21 mouse cellular contexts compared by ENCODE assay signal in genomic region chr1:166923713-166923975, GRCm38 (mm10).
A peak's percentile ranks its signal among the peaks of the same experiment; 100 is the strongest.
DNase-seq lines count a peak whose midpoint lies in the region; ATAC-seq and TF ChIP-seq lines count a peak whose summit lies in the region.
"Had no signal": no experiment of that assay in that cellular context is flagged by ENCODE, and none has a peak within 500 bp of the region (broad histone marks: within the 10 kb centered on the region; RNA-seq: fewer than 3 reads in every experiment).

No protein-coding gene starts in this region.

- peak overlapping the region; percentile 47 for H3K4me2 ChIP-seq in hindbrain, embryonic 15.5 days
- H3K4me2 ChIP-seq in hindbrain, postnatal 0 days (ENCODE audit: low read depth, low read length), result no peak overlapping the region
- H3K4me2 ChIP-seq in midbrain, embryonic 16.5 days (ENCODE audit: low read length), result no peak overlapping the region
- no peak overlapping the region for H3K4me2 ChIP-seq in midbrain, embryonic 14.5 days (ENCODE audit: low read length)
- H3K4me2 ChIP-seq in neural tube, embryonic 15.5 days, result peak overlapping the region; percentile 51
- H3K4me2 ChIP-seq: embryonic facial prominence, embryonic 12.5 days; forebrain, embryonic 15.5 days; heart, embryonic 12.5 days had no signal

- ATAC-seq in hindbrain, embryonic 15.5 days (ENCODE audit: low FRiP score, low read depth), result no peak
- no peak for ATAC-seq in hindbrain, postnatal 0 days
- no peak for ATAC-seq in midbrain, embryonic 16.5 days
- no peak for ATAC-seq in midbrain, embryonic 14.5 days (ENCODE audit: low FRiP score, low TSS enrichment)
- no peak; the same call in 1 of the 2 replicates for ATAC-seq in neural tube, embryonic 15.5 days (ENCODE audit: low FRiP score)
- ATAC-seq: activated CD4-positive, CD25-positive, alpha-beta regulatory T cell, adult 4 months; CD4-positive, CD25-positive, alpha-beta regulatory T cell, adult 4 months; forebrain, embryonic 15.5 days; Patski had no signal

- peak; percentile 22 for DNase-seq in heart, adult 11 months
- no peak for DNase-seq in heart, adult 8-10 months (ENCODE audit: low spot score)
- no peak for DNase-seq in hindbrain, postnatal 0 days (ENCODE audit: low spot score)
- no peak for DNase-seq in midbrain, embryonic 14.5 days
- no peak for DNase-seq in heart, postnatal 36 days
- DNase-seq: adrenal gland, postnatal 14 days; B cell, adult 2 months; cerebellum, adult 11-12 months; cerebellum, adult 9-10 months; cerebellum, postnatal 25 days; heart, adult 2 months had no signal

- H3K4me3 ChIP-seq in hindbrain, embryonic 15.5 days, result no peak overlapping the region
- H3K4me3 ChIP-seq in hindbrain, postnatal 0 days (ENCODE audit: low read length), result no peak overlapping the region
- no peak overlapping the region for H3K4me3 ChIP-seq in midbrain, embryonic 16.5 days (ENCODE audit: low read depth, low read length)
- no peak overlapping the region for H3K4me3 ChIP-seq in midbrain, embryonic 14.5 days (replicated peaks; ENCODE audit: low read depth, low read length)
- no peak overlapping the region for H3K4me3 ChIP-seq in neural tube, embryonic 15.5 days (replicated peaks)
- H3K4me3 ChIP-seq: embryonic facial prominence, embryonic 12.5 days; forebrain, embryonic 15.5 days; heart, adult 2 months; heart, embryonic 12.5 days had no signal

- peak overlapping the region; percentile 36; the same call in 1 of the 2 replicates for H3K27ac ChIP-seq in hindbrain, embryonic 15.5 days (replicated peaks)
- H3K27ac ChIP-seq in hindbrain, postnatal 0 days, result no peak overlapping the region
- H3K27ac ChIP-seq in midbrain, embryonic 16.5 days (ENCODE audit: low read length), result peak overlapping the region; percentile 58; the same call in 1 of the 2 replicates
- H3K27ac ChIP-seq in midbrain, embryonic 14.5 days (replicated peaks; ENCODE audit: low read depth, low read length), result no peak overlapping the region; the same call in 1 of the 2 replicates
- H3K27ac ChIP-seq in neural tube, embryonic 15.5 days (replicated peaks), result peak overlapping the region; percentile 79
- H3K27ac ChIP-seq: embryonic facial prominence, embryonic 12.5 days; forebrain, embryonic 15.5 days; heart, adult 2 months had no signal

- H3K36me3 ChIP-seq in hindbrain, embryonic 15.5 days, result no peaks in the 10 kb centered on the region
- no peaks in the 10 kb centered on the region for H3K36me3 ChIP-seq in hindbrain, postnatal 0 days (ENCODE audit: insufficient read depth, low read length)
- H3K36me3 ChIP-seq in midbrain, embryonic 16.5 days (ENCODE audit: control insufficient read depth, insufficient read depth, low read length), result no peaks in the 10 kb centered on the region
- H3K36me3 ChIP-seq in midbrain, embryonic 14.5 days (ENCODE audit: control insufficient read depth, insufficient read depth, low read length), result no peaks in the 10 kb centered on the region
- H3K36me3 ChIP-seq in neural tube, embryonic 15.5 days, result no peaks in the 10 kb centered on the region
- H3K36me3 ChIP-seq: embryonic facial prominence, embryonic 12.5 days; forebrain, embryonic 15.5 days; G1E; heart, embryonic 12.5 days had no signal

- H3K27me3 ChIP-seq in hindbrain, embryonic 15.5 days, result no peaks in the 10 kb centered on the region
- H3K27me3 ChIP-seq in hindbrain, postnatal 0 days (ENCODE audit: insufficient read depth, low read length), result no peaks in the 10 kb centered on the region
- H3K27me3 ChIP-seq in midbrain, embryonic 16.5 days (ENCODE audit: control insufficient read depth, insufficient read depth, low read depth, low read length), result no peaks in the 10 kb centered on the region
- H3K27me3 ChIP-seq in midbrain, embryonic 14.5 days (ENCODE audit: control insufficient read depth, insufficient read depth, low read length), result no peaks in the 10 kb centered on the region
- no peaks in the 10 kb centered on the region for H3K27me3 ChIP-seq in neural tube, embryonic 15.5 days (replicated peaks)
- H3K27me3 ChIP-seq: embryonic facial prominence, embryonic 12.5 days; forebrain, embryonic 15.5 days; heart, embryonic 12.5 days; Patski had no signal

- 37% methylated on average over 3 of the region's 3 CpGs for WGBS in hindbrain, embryonic 15.5 days
- WGBS in hindbrain, postnatal 0 days, result 33% methylated on average over 3 of the region's 3 CpGs
- WGBS in midbrain, embryonic 16.5 days, result 39% methylated on average over 3 of the region's 3 CpGs
- WGBS in midbrain, embryonic 14.5 days, result 53% methylated on average over 3 of the region's 3 CpGs
- WGBS in neural tube, embryonic 15.5 days, result 26% methylated on average over 3 of the region's 3 CpGs

- no peak for TF ChIP-seq CTCF in hindbrain, postnatal 0 days (IDR thresholded peaks at IDR 0.05; ENCODE audit: low read depth)

- H3K9ac ChIP-seq in hindbrain, embryonic 15.5 days, result no peak overlapping the region
- H3K9ac ChIP-seq in hindbrain, postnatal 0 days (replicated peaks; ENCODE audit: low read length), result no peak overlapping the region
- no peak overlapping the region for H3K9ac ChIP-seq in midbrain, embryonic 16.5 days (ENCODE audit: low read depth, low read length)
- H3K9ac ChIP-seq in midbrain, embryonic 14.5 days (replicated peaks; ENCODE audit: low read length), result no peak overlapping the region
- no peak overlapping the region for H3K9ac ChIP-seq in neural tube, embryonic 15.5 days (replicated peaks)
- H3K9ac ChIP-seq: embryonic facial prominence, embryonic 12.5 days; forebrain, embryonic 15.5 days; heart, embryonic 12.5 days had no signal

- intact Hi-C loops in heart, postnatal 36 days (cut with DNase I), result no loop called here

- H3K9me3 ChIP-seq in hindbrain, embryonic 15.5 days, result no peaks in the 10 kb centered on the region
- no peaks in the 10 kb centered on the region for H3K9me3 ChIP-seq in hindbrain, postnatal 0 days (ENCODE audit: low read length)
- H3K9me3 ChIP-seq in midbrain, embryonic 16.5 days (replicated peaks; ENCODE audit: control insufficient read depth, low read length, poor library complexity, severe bottlenecking), result no peaks in the 10 kb centered on the region
- H3K9me3 ChIP-seq in midbrain, embryonic 14.5 days (ENCODE audit: control insufficient read depth, low read length), result no peaks in the 10 kb centered on the region
- H3K9me3 ChIP-seq in neural tube, embryonic 15.5 days (replicated peaks), result no peaks in the 10 kb centered on the region
- H3K9me3 ChIP-seq: embryonic facial prominence, embryonic 12.5 days; forebrain, embryonic 15.5 days; heart, embryonic 12.5 days had no signal

- peaks cover 13% of the 10 kb centered on the region for H3K4me1 ChIP-seq in hindbrain, embryonic 15.5 days (replicated peaks)
- H3K4me1 ChIP-seq in hindbrain, postnatal 0 days (ENCODE audit: insufficient read depth, low read length), result no peaks in the 10 kb centered on the region; the same call in 1 of the 2 replicates
- H3K4me1 ChIP-seq in midbrain, embryonic 16.5 days (ENCODE audit: control insufficient read depth, insufficient read depth, low read length), result peaks cover 20% of the 10 kb centered on the region
- peaks cover 17% of the 10 kb centered on the region for H3K4me1 ChIP-seq in midbrain, embryonic 14.5 days (ENCODE audit: control insufficient read depth, insufficient read depth, low read length)
- peaks cover 14% of the 10 kb centered on the region for H3K4me1 ChIP-seq in neural tube, embryonic 15.5 days
- H3K4me1 ChIP-seq: embryonic facial prominence, embryonic 12.5 days; heart, embryonic 12.5 days had no signal

Comparison
In these comparisons a context has a peak if more than half of its experiments do, and no peak if none do; other contexts are left out.
1. H3K27ac ChIP-seq: peak in hindbrain, embryonic 15.5 days (single experiment), midbrain, embryonic 16.5 days (single experiment) and neural tube, embryonic 15.5 days (single experiment); none in hindbrain, postnatal 0 days (single experiment) and midbrain, embryonic 14.5 days (single experiment).
2. H3K4me2 ChIP-seq: peak in hindbrain, embryonic 15.5 days (single experiment) and neural tube, embryonic 15.5 days (single experiment); none in hindbrain, postnatal 0 days (single experiment), midbrain, embryonic 16.5 days (single experiment) and midbrain, embryonic 14.5 days (single experiment).